Mouse (Mus musculus): ENCODE results near the gene Slc39a11.

DNA sequence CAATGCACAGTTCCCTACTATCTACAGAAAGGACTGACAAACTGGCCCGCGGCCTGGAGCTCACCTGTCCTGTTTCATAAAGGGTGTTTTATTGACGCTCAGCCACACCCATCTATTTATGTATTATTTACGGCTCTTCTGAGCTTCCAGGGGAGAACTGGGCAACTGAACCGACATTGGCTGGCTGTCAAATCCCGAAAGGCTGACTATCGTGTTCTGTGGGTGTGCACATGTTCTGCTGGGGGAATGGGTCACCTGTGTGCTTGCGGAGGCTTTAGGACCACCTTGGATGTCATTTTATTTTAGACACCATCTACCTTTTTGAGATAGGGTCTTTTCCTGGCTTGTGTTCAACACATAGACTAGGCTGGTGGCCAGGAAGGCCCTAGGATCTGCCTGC lies 375.8 kb downstream of the Slc39a11 start:
- TF ChIP-seq RAD21 (IDR thresholded peaks at IDR 0.05; ENCODE audit: low read depth, low read length) (no peak), CTCF (conservative IDR thresholded peaks at IDR 0.05 in 1 of 2, IDR thresholded peaks at IDR 0.05 in 1 of 2; ENCODE audit: low read depth in 2 of 2, low read length in 2 of 2) (no peak), POLR2A (IDR thresholded peaks at IDR 0.05; ENCODE audit: low read depth, low read length) (no peak), JUND (conservative IDR thresholded peaks at IDR 0.05; ENCODE audit: low read depth, low read length) (no peak), ZC3H11A (IDR thresholded peaks at IDR 0.05; ENCODE audit: low read depth, low read length) (no peak), EP300 (IDR thresholded peaks at IDR 0.05; ENCODE audit: low read length) (no peak), BHLHE40 (IDR thresholded peaks at IDR 0.05; ENCODE audit: low read depth, low read length) (no peak), MAX (IDR thresholded peaks at IDR 0.05; ENCODE audit: low read length) (no peak), HCFC1 (IDR thresholded peaks at IDR 0.05; ENCODE audit: low read depth, low read length) (no peak), USF1 (IDR thresholded peaks at IDR 0.05; ENCODE audit: low read depth, low read length) (no peak), GABPA (IDR thresholded peaks at IDR 0.05; ENCODE audit: insufficient replicate concordance, low read depth, low read length) (no peak), SIN3A (IDR thresholded peaks at IDR 0.05; ENCODE audit: low read length) (no peak), ZKSCAN1 (IDR thresholded peaks at IDR 0.05; ENCODE audit: borderline replicate concordance, low read depth, low read length) (no peak), ZMIZ1 (IDR thresholded peaks at IDR 0.05; ENCODE audit: low read depth, low read length) (no peak)

Data from CH12.LX (cell line).